Mouse (Mus musculus) E14TG2a.4 (cell line): ENCODE measurements around the gene Preb.

ENCODE experiments used
- CTCF ChIP-seq: conservative IDR thresholded peaks from 2 replicates; pipeline ENCODE4 v1.5.1; 2014; ENCODE audit warnings: low read length
- NANOG ChIP-seq: IDR thresholded peaks from 2 replicates; pipeline ENCODE4 v1.6.1; 2014; ENCODE audit warnings: borderline replicate concordance, low read length, mixed read lengths
- POU5F1 ChIP-seq: IDR thresholded peaks from 2 replicates; pipeline ENCODE4 v1.6.1; 2014; ENCODE audit warnings: low read length, borderline replicate concordance

GRCm38 (mm10) chr5:31004184-31004583, 44.0 kb upstream of the Preb start:
- peak; percentile 89 for TF ChIP-seq CTCF
- TF ChIP-seq NANOG = no peak
- no peak for TF ChIP-seq POU5F1
